Mouse (Mus musculus) limb, embryonic 14.5 days (tissue): Measurements from ENCODE around the gene Zwint. TPM values are rescaled to one million over a fixed set of nuclear protein-coding genes. Genes with fewer than 3 reads are reported as not detected.

Experiments
- ATAC-seq: fragments of 200-750 bp; cut with Nextera tagmentation; 2 replicates; pipeline ENCODE4 v1.8.0; 2017; ENCODE audit warnings: low read depth, moderate number of reproducible peaks, moderate TSS enrichment; ENCODE audit not compliant: low FRiP score
- DNase-seq: peaks from one replicate; pipeline ENCODE4 v3.0.0-alpha.2; 2015; ENCODE audit warnings: low spot score
- H3K27ac ChIP-seq: fragments of 300-500 bp; sonication (generic); replicated peaks from 2 replicates; pipeline ENCODE4 v1.5.1; 2014; ENCODE audit warnings: low read depth, mild to moderate bottlenecking, low read length, moderate library complexity, mixed read lengths
- H3K27me3 ChIP-seq: fragments of 300-500 bp; sonication (generic); 2 replicates; pipeline ENCODE4 v1.6.1; 2014; ENCODE audit warnings: low read length, mixed read lengths; ENCODE audit not compliant: control insufficient read depth, insufficient read depth
- H3K36me3 ChIP-seq: fragments of 300-500 bp; sonication (generic); 2 replicates; pipeline ENCODE4 v1.6.1; 2014; ENCODE audit warnings: mild to moderate bottlenecking, low read length, moderate library complexity, mixed read lengths; ENCODE audit not compliant: control insufficient read depth, insufficient read depth
- H3K4me1 ChIP-seq: fragments of 300-500 bp; sonication (generic); 2 replicates; pipeline ENCODE4 v1.6.1; 2014; ENCODE audit warnings: antibody characterized with exemption, low read length, mixed read lengths; ENCODE audit not compliant: control insufficient read depth, insufficient read depth
- H3K4me2 ChIP-seq: fragments of 300-500 bp; sonication (generic); replicated peaks from 2 replicates; pipeline ENCODE4 v1.6.1; 2014; ENCODE audit warnings: low read depth, mild to moderate bottlenecking, low read length, moderate library complexity; ENCODE audit not compliant: severe bottlenecking
- H3K4me3 ChIP-seq: fragments of 300-500 bp; sonication (generic); replicated peaks from 2 replicates; pipeline ENCODE4 v1.5.1; 2014; ENCODE audit warnings: low read length
- H3K9ac ChIP-seq: fragments of 300-500 bp; sonication (generic); 2 replicates; pipeline ENCODE4 v1.6.1; 2014; ENCODE audit warnings: mild to moderate bottlenecking, low read depth, low read length, moderate library complexity; ENCODE audit not compliant: severe bottlenecking
- H3K9me3 ChIP-seq: fragments of 300-500 bp; sonication (generic); 2 replicates; pipeline ENCODE4 v1.6.1; 2016; ENCODE audit warnings: low read length; ENCODE audit not compliant: control insufficient read depth
- POLR2A ChIP-seq: fragments of 200-500 bp; IDR thresholded peaks from 2 replicates; pipeline ENCODE4 v1.8.0; 2012; ENCODE audit warnings: inconsistent platforms, mild to moderate bottlenecking, moderate library complexity, borderline replicate concordance; ENCODE audit not compliant: insufficient read depth, insufficient read length; ENCODE audit errors: extremely low read depth
- WGBS: fragments of 180-500 bp; shearing (Covaris S2); extraction: QIAGEN DNeasy Blood & Tissue Kit; methylation state at CpG from one replicate; pipeline ENCODE4 v1.1.7; 2014; 5-methylcytosine and 5-hydroxymethylcytosine counted together
- polyA plus RNA-seq, 2 experiments: library from polyadenylated mRNA; depleted of rRNA in 1 of 2; stranded (reverse) in 1 of 2; unstranded in 1 of 2; fragments of >200 nt; fragmentation: Nextera tagmentation in 1 of 2; extraction: Ambion mirVana in 1 of 2; gene quantifications; 2 replicates each; pipeline versions ENCODE4 v1.2.1 to v1.2.3; 2012 to 2014

The Zwint gene
- polyA plus RNA-seq (2012; rRNA removed) = 176 and 185 TPM in 2 replicates
- 209 and 217 TPM in 2 replicates for polyA plus RNA-seq (2014; fragmentation: Nextera tagmentation; extraction: Ambion mirVana)

DNA sequence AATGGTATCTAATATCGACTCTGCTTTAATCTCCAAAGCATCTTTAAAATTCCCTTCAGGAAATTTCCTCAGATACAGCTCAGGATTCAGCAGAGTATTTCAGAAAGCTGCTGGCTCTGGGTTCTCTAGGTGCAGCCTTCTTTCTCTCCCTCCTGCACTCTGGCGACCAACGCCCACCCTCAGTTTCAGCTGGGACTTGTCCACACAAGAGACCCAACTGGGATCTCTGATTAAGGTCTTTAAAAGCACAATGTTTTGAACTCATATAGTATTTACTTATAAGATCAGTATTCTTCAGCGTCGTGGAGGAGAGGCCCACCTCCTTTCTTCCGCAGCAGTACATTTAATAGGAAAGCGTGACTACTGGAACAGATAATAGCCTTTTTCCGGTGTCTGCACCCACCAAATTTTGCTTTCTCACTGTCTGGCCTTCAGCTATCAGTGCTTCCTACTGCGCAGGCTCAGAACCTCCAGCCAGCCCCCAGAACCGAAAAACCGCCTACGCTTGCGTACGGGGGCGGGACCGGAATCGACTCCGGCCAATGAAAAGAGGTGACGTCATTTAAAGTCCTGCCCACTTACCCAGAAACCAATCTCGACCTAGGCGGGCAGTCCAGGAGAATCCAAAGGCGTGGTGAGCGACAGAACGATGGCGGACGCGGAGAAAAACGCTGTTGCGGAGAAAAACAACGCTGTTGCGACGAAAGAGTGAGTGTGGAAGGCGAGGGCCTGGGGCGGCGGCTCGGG lies at the start of gene Zwint:
Gene Zwint (plus strand): TSS at position 576 of the 747 bp plus-strand sequence.
- 2% methylated on average over 36 of the region's 36 CpGs for WGBS
- Histone ChIP-seq H3K4me2 (peak within 1 kb of the TSS; percentile 62), H3K36me3 (peaks cover 29% of the 10 kb centered on the region), H3K4me3 (peak within 1 kb of the TSS; percentile 77), H3K9ac (peak within 1 kb of the TSS; percentile 82), H3K27me3 (no peaks in the 10 kb centered on the region), H3K9me3 (no peaks in the 10 kb centered on the region), H3K27ac (peak within 1 kb of the TSS; percentile 85), H3K4me1 (peaks cover 8% of the 10 kb centered on the region; the same call in 1 of the 2 replicates)
- DNase-seq (peak; percentile 98), ATAC-seq (peak; percentile 99)
- 0 out of 2 replicates have a peak, but pooled peaks have one; percentile 75 for TF ChIP-seq POLR2A

DNA sequence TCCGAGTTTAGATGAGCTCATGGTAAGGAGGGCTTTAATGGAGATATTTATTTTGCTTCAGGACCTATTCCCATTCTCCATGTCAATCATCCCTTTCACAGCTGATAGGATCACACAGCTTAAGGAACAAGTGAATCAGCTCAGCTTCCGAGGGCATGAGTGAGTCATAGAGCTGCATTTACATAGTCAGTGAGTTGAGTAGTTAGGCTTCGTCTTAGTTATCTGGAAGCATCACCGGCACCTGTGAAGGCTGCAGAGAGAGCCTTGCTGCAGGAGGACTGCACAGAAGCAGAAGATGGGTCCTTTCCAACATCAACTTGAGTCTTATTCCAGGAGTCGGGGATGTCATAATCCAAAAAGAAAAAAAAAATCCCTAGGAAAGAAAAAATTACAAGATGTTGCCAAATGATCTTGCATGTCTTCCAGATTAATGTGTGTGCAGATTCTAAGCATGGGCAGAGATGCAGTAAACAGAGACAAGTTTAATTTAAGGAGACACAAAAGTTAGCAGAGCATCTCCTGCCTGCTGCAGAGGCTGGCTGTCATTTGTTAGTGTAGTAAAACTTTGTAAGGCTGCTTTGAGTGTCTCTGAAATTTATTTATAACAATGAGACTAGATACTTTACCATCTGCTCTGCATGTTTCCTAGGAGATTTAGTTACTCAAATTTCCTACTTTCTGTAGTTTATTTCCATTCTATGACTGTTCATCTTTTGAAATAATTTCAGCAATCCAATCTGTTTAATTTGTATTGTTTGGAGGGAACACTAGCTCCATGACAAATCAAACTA lies 41.3 kb upstream of the Zwint start:
- WGBS = 83% methylated on average over 5 of the region's 5 CpGs
- no peaks in the 10 kb centered on the region for H3K9me3 ChIP-seq
- no peak for DNase-seq
- no peak overlapping the region for H3K4me3 ChIP-seq
- ATAC-seq = no peak
- no peaks in the 10 kb centered on the region for H3K36me3 ChIP-seq
- H3K9ac ChIP-seq = no peak overlapping the region
- H3K27ac ChIP-seq = no peak overlapping the region
- no peaks in the 10 kb centered on the region for H3K27me3 ChIP-seq
- H3K4me1 ChIP-seq = no peaks in the 10 kb centered on the region
- H3K4me2 ChIP-seq = no peak overlapping the region
- TF ChIP-seq POLR2A = no peak

- no peaks in the 10 kb centered on the region for H3K4me1 ChIP-seq
- no peak for TF ChIP-seq POLR2A
- no peak overlapping the region for H3K4me3 ChIP-seq
- no peak overlapping the region for H3K9ac ChIP-seq
- 29% methylated on average over 2 of the region's 2 CpGs for WGBS
- DNase-seq (no peak), ATAC-seq (no peak)
- no peak overlapping the region for H3K27ac ChIP-seq
- no peaks in the 10 kb centered on the region for H3K9me3 ChIP-seq
- no peaks in the 10 kb centered on the region for H3K27me3 ChIP-seq
- H3K4me2 ChIP-seq = no peak overlapping the region
- H3K36me3 ChIP-seq = no peaks in the 10 kb centered on the region
Measured at GRCm38 (mm10) chr10:72616153-72616552, 38.5 kb upstream of the Zwint start.

DNA sequence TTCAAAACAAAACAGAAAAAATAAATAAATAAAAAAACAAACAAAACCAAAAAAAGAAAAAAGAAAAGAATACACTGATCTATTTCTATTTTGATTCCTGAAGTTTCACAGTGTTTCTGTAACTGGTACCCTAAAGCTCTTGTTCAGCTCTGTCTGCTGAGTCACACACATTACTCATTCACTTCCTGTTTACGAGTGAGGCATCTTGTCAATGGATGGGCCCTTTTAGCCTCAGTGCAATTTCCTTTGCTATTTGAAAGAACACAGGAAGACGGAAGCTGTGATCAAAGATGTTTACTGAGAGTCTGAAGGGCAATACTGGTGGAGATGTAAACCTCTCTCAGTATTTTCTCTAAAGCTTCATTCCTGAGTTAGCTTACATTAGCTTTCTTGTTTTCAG lies 34.1 kb upstream of the Zwint start:
- no peak overlapping the region for H3K4me3 ChIP-seq

DNA sequence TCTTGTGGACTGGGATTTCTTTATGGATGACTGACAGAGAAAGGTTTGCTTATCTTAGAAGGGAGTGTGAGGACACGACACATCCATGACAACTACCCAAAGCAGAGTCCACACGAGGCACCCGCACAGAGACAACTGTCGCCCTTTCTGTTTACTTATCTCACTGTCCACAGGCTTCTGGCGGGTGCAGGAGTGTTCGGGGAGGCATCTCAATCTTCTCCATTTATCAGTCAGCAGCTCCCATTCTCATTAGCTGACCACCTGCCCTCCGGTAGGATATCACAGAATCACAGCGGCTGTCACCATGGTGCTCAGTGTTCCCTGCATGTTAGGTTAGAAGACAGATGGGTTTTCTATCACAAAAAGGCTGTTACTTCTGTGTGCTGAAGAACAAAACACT lies 31.1 kb upstream of the Zwint start:
- Histone ChIP-seq H3K9me3 (no peaks in the 10 kb centered on the region), H3K9ac (no peak overlapping the region), H3K27me3 (no peaks in the 10 kb centered on the region), H3K4me3 (no peak overlapping the region), H3K4me1 (no peaks in the 10 kb centered on the region), H3K4me2 (no peak overlapping the region), H3K36me3 (no peaks in the 10 kb centered on the region), H3K27ac (no peak overlapping the region)
- TF ChIP-seq POLR2A = no peak
- DNase-seq (no peak), ATAC-seq (no peak)
- WGBS = 80% methylated on average over 8 of the region's 8 CpGs

More for the DNA sequence above, 34.1 kb upstream of the Zwint start:
- ATAC-seq (no peak), DNase-seq (no peak)
- Histone ChIP-seq H3K9me3 (no peaks in the 10 kb centered on the region), H3K36me3 (no peaks in the 10 kb centered on the region), H3K4me2 (no peak overlapping the region), H3K27ac (no peak overlapping the region), H3K4me1 (no peaks in the 10 kb centered on the region), H3K27me3 (no peaks in the 10 kb centered on the region), H3K9ac (no peak overlapping the region)
- TF ChIP-seq POLR2A = no peak
- 37% methylated on average over 2 of the region's 2 CpGs for WGBS
